Mouse (Mus musculus): ENCODE data around the gene Glis3. TPM values are rescaled to one million over a fixed set of nuclear protein-coding genes. Genes with fewer than 3 reads are reported as not detected.

Glis3 gene
- total and polyA plus RNA-seq, 3 experiments, result 0.27 TPM; not detected in 2

DNA sequence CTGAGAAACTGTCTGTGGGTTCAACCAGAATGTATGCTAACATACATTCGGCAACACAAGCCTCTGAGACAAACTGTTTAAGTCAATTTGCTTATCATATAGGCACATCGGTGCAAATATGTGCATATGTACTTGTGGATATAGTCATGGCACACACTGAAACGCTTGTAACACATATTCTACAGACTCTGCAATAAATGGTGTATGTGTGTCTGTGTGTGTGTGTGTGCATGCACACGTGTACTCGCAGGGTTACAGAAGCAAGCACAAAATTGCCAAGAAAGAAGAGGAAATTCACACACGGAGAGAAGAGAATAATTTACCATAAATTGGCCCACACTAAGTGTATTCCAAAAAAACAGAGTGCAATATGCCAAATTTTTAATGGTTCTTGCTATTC lies 312.6 kb downstream of the Glis3 start:
- no peak overlapping the region for H3K4me3 ChIP-seq (ENCODE audit: low read depth, low read length)
- no peak for ATAC-seq (ENCODE audit: extremely low read depth, insufficient number of reproducible peaks, low FRiP score, poor library complexity, severe bottlenecking)
- DNase-seq (ENCODE audit: low spot score), result no peak
- H3K9me3 ChIP-seq (replicated peaks), result no peaks in the 10 kb centered on the region
- H3K27me3 ChIP-seq (ENCODE audit: insufficient read depth, low read length), result 0 out of 2 replicates have a peak, but pooled peaks cover 4% of the 10 kb centered on the region
- H3K4me1 ChIP-seq (ENCODE audit: insufficient read depth, low read depth, low read length), result no peaks in the 10 kb centered on the region
- TF ChIP-seq GATA2 (IDR thresholded peaks at IDR 0.05; ENCODE audit: borderline replicate concordance, low read depth, low read length), result no peak
- no peak for TF ChIP-seq CTCF (IDR thresholded peaks at IDR 0.05; ENCODE audit: low read depth, low read length)
- TF ChIP-seq TAL1 (conservative IDR thresholded peaks at IDR 0.05; ENCODE audit: low read depth, low read length), result no peak
- no peak for TF ChIP-seq GATA1 (IDR thresholded peaks at IDR 0.05; ENCODE audit: borderline replicate concordance, low read length)
- no peak for TF ChIP-seq POLR2AphosphoS5 (IDR thresholded peaks at IDR 0.05; ENCODE audit: insufficient replicate concordance, low read depth, low read length)
- no peaks in the 10 kb centered on the region for H3K36me3 ChIP-seq (replicated peaks)

DNA sequence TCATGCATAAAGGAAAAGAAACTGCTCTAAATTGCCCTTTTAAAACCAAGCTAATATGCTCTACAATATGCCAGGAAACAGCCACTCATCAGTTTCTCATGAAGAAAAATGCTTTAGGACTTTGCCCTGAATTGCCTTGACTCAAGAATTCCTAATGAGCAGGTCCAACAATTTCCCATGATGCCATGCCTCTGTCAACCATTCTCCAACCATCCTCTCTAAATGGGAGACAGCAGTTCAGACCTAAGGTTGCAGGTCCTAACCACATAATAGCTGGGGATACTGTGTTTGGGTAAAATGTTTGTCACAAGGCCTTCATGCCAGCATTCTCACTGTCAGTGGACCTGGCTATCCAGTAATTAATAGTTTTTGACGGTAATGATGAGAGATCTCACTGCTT lies 313.1 kb downstream of the Glis3 start:
- no peaks in the 10 kb centered on the region for H3K4me1 ChIP-seq (ENCODE audit: insufficient read depth, low read depth, low read length)

DNA sequence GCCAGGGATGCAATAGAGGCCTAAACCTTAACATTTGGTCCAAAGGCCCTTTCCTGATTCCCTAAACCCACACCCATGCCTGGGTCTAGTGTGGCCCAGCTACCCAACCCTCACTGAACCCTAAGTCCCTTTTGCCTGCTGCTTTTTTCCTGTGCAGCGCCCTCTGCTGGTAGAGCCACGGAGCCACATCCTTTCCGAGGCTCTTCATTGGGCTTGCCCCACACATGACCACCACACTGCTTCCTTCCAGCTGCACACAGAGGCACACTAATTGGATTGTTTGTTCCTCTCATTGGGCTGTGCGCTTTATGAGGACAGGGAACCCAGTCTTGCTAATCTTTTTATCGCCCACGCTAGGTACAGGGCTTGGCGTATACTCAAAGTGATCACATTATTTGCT lies 314.0 kb downstream of the Glis3 start:
- no peaks in the 10 kb centered on the region for H3K36me3 ChIP-seq (replicated peaks)
- 0 out of 2 replicates have a peak, but pooled peaks cover 4% of the 10 kb centered on the region for H3K27me3 ChIP-seq (ENCODE audit: insufficient read depth, low read length)
- no peak for TF ChIP-seq GATA2 (IDR thresholded peaks at IDR 0.05; ENCODE audit: borderline replicate concordance, low read depth, low read length)
- peak; percentile 70 for TF ChIP-seq CTCF (IDR thresholded peaks at IDR 0.05; ENCODE audit: low read depth, low read length)
- H3K9me3 ChIP-seq (replicated peaks), result no peaks in the 10 kb centered on the region
- H3K4me1 ChIP-seq (ENCODE audit: insufficient read depth, low read depth, low read length), result no peaks in the 10 kb centered on the region
- no peak; the same call in 1 of the 2 replicates for ATAC-seq (ENCODE audit: extremely low read depth, insufficient number of reproducible peaks, low FRiP score, poor library complexity, severe bottlenecking)
- no peak overlapping the region for H3K4me3 ChIP-seq (ENCODE audit: low read depth, low read length)
- DNase-seq (ENCODE audit: low spot score), result peak; percentile 30

More for the DNA sequence above, 313.1 kb downstream of the Glis3 start:
- ATAC-seq (ENCODE audit: extremely low read depth, insufficient number of reproducible peaks, low FRiP score, poor library complexity, severe bottlenecking) (no peak), DNase-seq (ENCODE audit: low spot score) (no peak)
- H3K9me3 ChIP-seq (replicated peaks), result no peaks in the 10 kb centered on the region
- H3K36me3 ChIP-seq (replicated peaks), result no peaks in the 10 kb centered on the region
- 0 out of 2 replicates have a peak, but pooled peaks cover 4% of the 10 kb centered on the region for H3K27me3 ChIP-seq (ENCODE audit: insufficient read depth, low read length)
- H3K4me3 ChIP-seq (ENCODE audit: low read depth, low read length), result no peak overlapping the region
- TF ChIP-seq GATA2 (IDR thresholded peaks at IDR 0.05; ENCODE audit: borderline replicate concordance, low read depth, low read length) (no peak), GATA1 (IDR thresholded peaks at IDR 0.05; ENCODE audit: borderline replicate concordance, low read length) (no peak), TAL1 (conservative IDR thresholded peaks at IDR 0.05; ENCODE audit: low read depth, low read length) (no peak), CTCF (IDR thresholded peaks at IDR 0.05; ENCODE audit: low read depth, low read length) (no peak), POLR2AphosphoS5 (IDR thresholded peaks at IDR 0.05; ENCODE audit: insufficient replicate concordance, low read depth, low read length) (no peak)

DNA sequence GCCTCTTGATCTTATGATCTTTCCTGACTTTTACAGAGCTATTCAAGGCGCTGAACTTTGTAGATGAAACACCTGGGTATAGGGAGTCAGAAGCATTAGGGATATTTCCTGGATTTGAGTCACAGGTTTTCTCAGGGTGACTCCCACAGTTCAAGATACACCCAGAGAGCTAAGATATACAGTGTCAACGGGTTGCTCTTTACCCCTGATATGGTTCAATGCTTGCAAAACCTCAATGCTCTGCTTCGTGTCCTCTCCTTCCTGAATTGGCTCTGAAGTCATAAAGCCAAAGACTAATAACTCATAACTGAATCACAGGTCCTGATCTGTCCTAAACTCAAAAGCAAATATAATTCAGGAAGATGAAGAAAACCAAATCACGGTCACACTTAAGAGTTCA lies 319.0 kb downstream of the Glis3 start:
- DNase-seq (ENCODE audit: low spot score) (no peak), ATAC-seq (ENCODE audit: extremely low read depth, insufficient number of reproducible peaks, low FRiP score, poor library complexity, severe bottlenecking) (no peak)
- H3K4me1 ChIP-seq (ENCODE audit: insufficient read depth, low read depth, low read length), result no peaks in the 10 kb centered on the region
- no peaks in the 10 kb centered on the region for H3K9me3 ChIP-seq (replicated peaks)
- no peak overlapping the region for H3K4me3 ChIP-seq (ENCODE audit: low read depth, low read length)
- no peaks in the 10 kb centered on the region for H3K36me3 ChIP-seq (replicated peaks)
- TF ChIP-seq CTCF (IDR thresholded peaks at IDR 0.05; ENCODE audit: low read depth, low read length) (no peak), GATA2 (IDR thresholded peaks at IDR 0.05; ENCODE audit: borderline replicate concordance, low read depth, low read length) (no peak), POLR2AphosphoS5 (IDR thresholded peaks at IDR 0.05; ENCODE audit: insufficient replicate concordance, low read depth, low read length) (no peak), GATA1 (IDR thresholded peaks at IDR 0.05; ENCODE audit: borderline replicate concordance, low read length) (no peak), TAL1 (conservative IDR thresholded peaks at IDR 0.05; ENCODE audit: low read depth, low read length) (no peak)
- no peaks in the 10 kb centered on the region for H3K27me3 ChIP-seq (ENCODE audit: insufficient read depth, low read length)

DNA sequence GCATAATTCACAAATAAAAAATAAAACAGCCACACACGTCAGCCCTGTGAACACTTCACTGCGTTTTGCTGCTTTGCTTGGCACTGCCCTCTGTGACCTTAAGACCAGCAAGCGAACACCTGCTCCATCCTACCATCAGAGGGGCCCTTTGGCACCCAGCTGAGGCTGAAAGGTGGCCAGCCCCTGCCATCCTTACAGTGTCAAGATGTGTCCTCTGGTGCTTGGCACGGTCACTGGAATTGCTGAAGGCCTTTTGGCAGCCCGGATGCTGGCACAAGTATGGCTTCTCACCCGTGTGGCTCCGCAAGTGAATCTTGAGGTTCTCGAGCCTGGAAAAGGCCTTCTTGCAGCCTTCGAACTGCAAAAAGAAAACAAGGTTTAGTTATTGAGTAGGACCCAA lies 322.3 kb downstream of the Glis3 start:
- no peak overlapping the region for H3K4me3 ChIP-seq (ENCODE audit: low read depth, low read length)
- no peaks in the 10 kb centered on the region for H3K36me3 ChIP-seq (replicated peaks)
- H3K27me3 ChIP-seq (ENCODE audit: insufficient read depth, low read length), result no peaks in the 10 kb centered on the region
- ATAC-seq (ENCODE audit: extremely low read depth, insufficient number of reproducible peaks, low FRiP score, poor library complexity, severe bottlenecking) (no peak), DNase-seq (ENCODE audit: low spot score) (no peak)
- TF ChIP-seq GATA2 (IDR thresholded peaks at IDR 0.05; ENCODE audit: borderline replicate concordance, low read depth, low read length), result no peak
- no peak for TF ChIP-seq CTCF (IDR thresholded peaks at IDR 0.05; ENCODE audit: low read depth, low read length)
- TF ChIP-seq GATA1 (IDR thresholded peaks at IDR 0.05; ENCODE audit: borderline replicate concordance, low read length), result no peak
- no peak for TF ChIP-seq POLR2AphosphoS5 (IDR thresholded peaks at IDR 0.05; ENCODE audit: insufficient replicate concordance, low read depth, low read length)
- no peak for TF ChIP-seq TAL1 (conservative IDR thresholded peaks at IDR 0.05; ENCODE audit: low read depth, low read length)
- H3K9me3 ChIP-seq (replicated peaks), result no peaks in the 10 kb centered on the region
- H3K4me1 ChIP-seq (ENCODE audit: insufficient read depth, low read depth, low read length), result no peaks in the 10 kb centered on the region

DNA sequence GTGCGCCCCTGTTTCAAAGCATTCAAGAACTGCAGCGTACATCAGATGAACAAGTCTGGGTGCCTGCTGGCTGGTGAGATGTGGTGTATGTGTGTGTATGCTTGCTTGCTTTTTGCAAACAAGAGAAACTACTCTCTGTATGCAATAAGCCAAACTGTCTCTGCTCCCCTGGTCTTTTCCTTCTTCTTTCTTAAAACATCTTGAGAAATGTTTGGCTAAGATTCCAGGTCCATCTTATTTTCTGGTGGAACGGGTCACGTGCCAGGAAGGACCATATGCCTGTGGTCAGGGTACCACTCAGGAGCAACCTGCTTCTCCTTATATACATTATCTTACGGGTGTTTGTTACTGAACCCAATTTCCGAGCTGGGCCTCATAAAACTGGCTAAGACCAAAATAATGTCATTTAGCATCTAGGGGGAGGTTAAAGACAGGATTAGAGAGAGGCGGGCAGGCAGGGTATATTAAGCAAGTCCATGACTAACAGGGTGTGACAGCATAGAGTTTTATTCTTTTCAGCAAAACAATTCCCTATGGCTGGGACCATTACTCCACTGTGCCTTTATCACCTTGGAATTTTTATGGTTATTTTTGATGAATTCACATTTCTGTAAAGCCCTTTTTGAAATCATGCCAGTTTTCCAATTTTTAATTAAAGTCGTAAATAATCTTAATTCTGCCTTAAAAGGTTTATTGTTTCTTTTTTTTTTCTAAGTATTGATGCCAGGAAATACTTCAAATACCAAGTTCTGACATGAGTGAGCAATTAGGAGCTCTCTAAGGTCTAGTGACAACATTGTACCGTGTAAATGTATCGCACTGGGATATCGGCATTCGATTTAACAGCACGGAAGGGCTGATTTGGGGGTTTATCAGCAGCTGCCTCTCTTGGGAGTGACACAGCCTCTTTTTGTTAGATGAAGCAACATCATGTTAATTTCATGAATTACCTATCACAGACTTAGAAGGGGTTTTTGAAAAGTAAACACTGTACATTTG lies 328.5 kb downstream of the Glis3 start:
- DNase-seq (ENCODE audit: low spot score) (no peak), ATAC-seq (ENCODE audit: extremely low read depth, insufficient number of reproducible peaks, low FRiP score, poor library complexity, severe bottlenecking) (no peak)
- H3K27me3 ChIP-seq (ENCODE audit: insufficient read depth, low read length), result no peaks in the 10 kb centered on the region
- H3K36me3 ChIP-seq (replicated peaks), result no peaks in the 10 kb centered on the region
- no peak overlapping the region for H3K4me3 ChIP-seq (ENCODE audit: low read depth, low read length)
- TF ChIP-seq CTCF (IDR thresholded peaks at IDR 0.05; ENCODE audit: low read depth, low read length) (no peak), GATA2 (IDR thresholded peaks at IDR 0.05; ENCODE audit: borderline replicate concordance, low read depth, low read length) (no peak), TAL1 (conservative IDR thresholded peaks at IDR 0.05; ENCODE audit: low read depth, low read length) (no peak), GATA1 (IDR thresholded peaks at IDR 0.05; ENCODE audit: borderline replicate concordance, low read length) (no peak), POLR2AphosphoS5 (IDR thresholded peaks at IDR 0.05; ENCODE audit: insufficient replicate concordance, low read depth, low read length) (no peak)
- no peaks in the 10 kb centered on the region for H3K9me3 ChIP-seq (replicated peaks)
- no peaks in the 10 kb centered on the region for H3K4me1 ChIP-seq (ENCODE audit: insufficient read depth, low read depth, low read length)
